Mouse (Mus musculus) hindbrain, embryonic 10.5 days (tissue): ENCODE measurements around the gene Xpo5. TPM values are rescaled to one million over a fixed set of nuclear protein-coding genes. Genes with fewer than 3 reads are reported as not detected.

Source experiments
- DNase-seq: peaks from one replicate; pipeline ENCODE4 v3.0.0-alpha.2; 2017; ENCODE audit warnings: low spot score
- H3K27ac ChIP-seq: fragments of 300-500 bp; sonication (generic); 2 replicates; pipeline ENCODE4 v1.5.1; 2016; ENCODE audit warnings: mild to moderate bottlenecking, moderate library complexity
- H3K27me3 ChIP-seq: fragments of 300-500 bp; sonication (generic); 2 replicates; pipeline ENCODE4 v1.6.1; 2016; ENCODE audit warnings: mild to moderate bottlenecking; ENCODE audit not compliant: poor library complexity, insufficient read depth, severe bottlenecking
- H3K36me3 ChIP-seq: fragments of 300-500 bp; sonication (generic); 2 replicates; pipeline ENCODE4 v1.6.1; 2016; ENCODE audit warnings: mild to moderate bottlenecking, moderate library complexity
- H3K4me1 ChIP-seq: fragments of 300-500 bp; sonication (generic); replicated peaks from 2 replicates; pipeline ENCODE4 v1.6.1; 2016; ENCODE audit warnings: mild to moderate bottlenecking
- H3K4me3 ChIP-seq: fragments of 300-500 bp; sonication (generic); 2 replicates; pipeline ENCODE4 v1.5.1; 2016; ENCODE audit warnings: mild to moderate bottlenecking, moderate library complexity
- H3K9me3 ChIP-seq: fragments of 300-500 bp; sonication (generic); 2 replicates; pipeline ENCODE4 v1.6.1; 2016; ENCODE audit warnings: mild to moderate bottlenecking, moderate library complexity
- WGBS: fragments of 180-500 bp; shearing (Covaris S2); methylation state at CpG from one replicate; pipeline ENCODE4 v1.1.7; 2016; 5-methylcytosine and 5-hydroxymethylcytosine counted together
- polyA plus RNA-seq: library from polyadenylated mRNA; unstranded; fragments of >200 nt; fragmentation: Nextera tagmentation; extraction: Ambion mirVana; gene quantifications from 2 replicates; pipeline ENCODE4 v1.2.1, GENCODE M21; 2016

Gene Xpo5
- 59.2 and 66.8 TPM in 2 replicates for polyA plus RNA-seq

- peak; percentile 93 for DNase-seq
- H3K27ac ChIP-seq = peak within 1 kb of the TSS; percentile 92
Measured at GRCm38 (mm10) chr17:46202421-46203071, at the start of gene Xpo5, which contains the start of gene Polh. TSS of gene Xpo5 (plus strand) at chr17:46202782. TSS of gene Polh (minus strand) at chr17:46202645.

GRCm38 (mm10) chr17:46152847-46153782, 49.5 kb upstream of the Xpo5 start, which contains the start of gene Mad2l1bp:
TSS of gene Mad2l1bp (minus strand) at chr17:46153553.
- Histone ChIP-seq H3K27ac (peak within 1 kb of the TSS; percentile 89), H3K4me3 (peak within 1 kb of the TSS; percentile 78), H3K27me3 (no peaks in the 10 kb centered on the region), H3K36me3 (peaks cover 24% of the 10 kb centered on the region), H3K4me1 (peaks cover 13% of the 10 kb centered on the region), H3K9me3 (no peaks in the 10 kb centered on the region)
- peak; percentile 89 for DNase-seq
- WGBS = 9% methylated on average over 33 of the region's 33 CpGs

More at GRCm38 (mm10) chr17:46202421-46203071, at the start of gene Xpo5, which contains the start of gene Polh:
- Histone ChIP-seq H3K9me3 (no peaks in the 10 kb centered on the region), H3K4me3 (peak within 1 kb of the TSS; percentile 93), H3K36me3 (peaks cover 64% of the 10 kb centered on the region), H3K4me1 (peaks cover 27% of the 10 kb centered on the region), H3K27me3 (no peaks in the 10 kb centered on the region)
- WGBS = under 1% methylated on average over 66 of the region's 66 CpGs

GRCm38 (mm10) chr17:46154336-46154735, 48.2 kb upstream of the Xpo5 start:
- Histone ChIP-seq H3K27ac (no peak overlapping the region), H3K27me3 (no peaks in the 10 kb centered on the region), H3K9me3 (no peaks in the 10 kb centered on the region), H3K4me3 (no peak overlapping the region), H3K4me1 (peaks cover 13% of the 10 kb centered on the region), H3K36me3 (peaks cover 12% of the 10 kb centered on the region)
- no peak for DNase-seq
- 90% methylated on average over 3 of the region's 3 CpGs for WGBS

GRCm38 (mm10) chr17:46156680-46157079, 45.9 kb upstream of the Xpo5 start:
- H3K4me1 ChIP-seq = peaks cover 25% of the 10 kb centered on the region
- peaks cover 2% of the 10 kb centered on the region for H3K36me3 ChIP-seq
- H3K9me3 ChIP-seq = no peaks in the 10 kb centered on the region
- H3K27me3 ChIP-seq = no peaks in the 10 kb centered on the region
- WGBS = 84% methylated on average over 5 of the region's 5 CpGs
- H3K4me3 ChIP-seq = no peak overlapping the region
- no peak for DNase-seq
- H3K27ac ChIP-seq = no peak overlapping the region

- no peaks in the 10 kb centered on the region for H3K9me3 ChIP-seq
- no peak overlapping the region for H3K27ac ChIP-seq
- DNase-seq = no peak
- no peaks in the 10 kb centered on the region for H3K27me3 ChIP-seq
- no peak overlapping the region for H3K4me3 ChIP-seq
- H3K4me1 ChIP-seq = peaks cover 30% of the 10 kb centered on the region
- H3K36me3 ChIP-seq = no peaks in the 10 kb centered on the region
- 87% methylated on average over 8 of the region's 8 CpGs for WGBS
Measured at GRCm38 (mm10) chr17:46157131-46157530, 45.5 kb upstream of the Xpo5 start.

- H3K36me3 ChIP-seq = peaks cover 17% of the 10 kb centered on the region
- peak overlapping the region; percentile 92 for H3K27ac ChIP-seq
- WGBS = 72% methylated on average over 2 of the region's 2 CpGs
Measured at GRCm38 (mm10) chr17:46159236-46159635, 43.3 kb upstream of the Xpo5 start.

GRCm38 (mm10) chr17:46160090-46160662, 42.4 kb upstream of the Xpo5 start:
- peak overlapping the region; percentile 92 for H3K27ac ChIP-seq
- peak; percentile 85 for DNase-seq
- H3K4me1 ChIP-seq = peaks cover 30% of the 10 kb centered on the region
- H3K4me3 ChIP-seq = peak overlapping the region; percentile 68
- peaks cover 26% of the 10 kb centered on the region for H3K36me3 ChIP-seq
- WGBS = under 1% methylated on average over 16 of the region's 16 CpGs
- H3K27me3 ChIP-seq = no peaks in the 10 kb centered on the region
- H3K9me3 ChIP-seq = no peaks in the 10 kb centered on the region

More at GRCm38 (mm10) chr17:46159236-46159635, 43.3 kb upstream of the Xpo5 start:
- DNase-seq = no peak
- Histone ChIP-seq H3K4me3 (peak overlapping the region; percentile 68; the same call in 1 of the 2 replicates), H3K27me3 (no peaks in the 10 kb centered on the region), H3K4me1 (peaks cover 30% of the 10 kb centered on the region), H3K9me3 (no peaks in the 10 kb centered on the region)

GRCm38 (mm10) chr17:46160686-46161085, 41.9 kb upstream of the Xpo5 start, which contains the start of gene Gtpbp2:
TSS of gene Gtpbp2 (plus strand) at chr17:46161032.
- under 1% methylated on average over 23 of the region's 23 CpGs for WGBS
- no peaks in the 10 kb centered on the region for H3K27me3 ChIP-seq
- peak within 1 kb of the TSS; percentile 92 for H3K27ac ChIP-seq

GRCm38 (mm10) chr17:46161179-46161578, 41.4 kb upstream of the Xpo5 start:
- WGBS = 1% methylated on average over 19 of the region's 19 CpGs
- H3K4me3 ChIP-seq = peak overlapping the region; percentile 68
- no peaks in the 10 kb centered on the region for H3K27me3 ChIP-seq
- H3K36me3 ChIP-seq = peaks cover 36% of the 10 kb centered on the region
- H3K9me3 ChIP-seq = no peaks in the 10 kb centered on the region
- peak overlapping the region; percentile 92 for H3K27ac ChIP-seq
- peaks cover 30% of the 10 kb centered on the region for H3K4me1 ChIP-seq
- no peak for DNase-seq

More at GRCm38 (mm10) chr17:46160686-46161085, 41.9 kb upstream of the Xpo5 start, which contains the start of gene Gtpbp2:
- Histone ChIP-seq H3K4me1 (peaks cover 30% of the 10 kb centered on the region), H3K36me3 (peaks cover 31% of the 10 kb centered on the region), H3K4me3 (peak within 1 kb of the TSS; percentile 68), H3K9me3 (no peaks in the 10 kb centered on the region)
- peak; percentile 96 for DNase-seq

GRCm38 (mm10) chr17:46161710-46162109, 40.9 kb upstream of the Xpo5 start:
- Histone ChIP-seq H3K9me3 (no peaks in the 10 kb centered on the region), H3K36me3 (peaks cover 41% of the 10 kb centered on the region), H3K27me3 (no peaks in the 10 kb centered on the region), H3K4me3 (peak overlapping the region; percentile 68), H3K4me1 (peaks cover 30% of the 10 kb centered on the region), H3K27ac (peak overlapping the region; percentile 92)
- 47% methylated on average over 9 of the region's 9 CpGs for WGBS
- no peak for DNase-seq

- Histone ChIP-seq H3K4me1 (peaks cover 30% of the 10 kb centered on the region), H3K4me3 (0 out of 2 replicates have a peak overlapping the region, but pooled peaks have one; percentile 13), H3K36me3 (peaks cover 50% of the 10 kb centered on the region), H3K9me3 (no peaks in the 10 kb centered on the region), H3K27me3 (no peaks in the 10 kb centered on the region), H3K27ac (no peak overlapping the region)
- DNase-seq = no peak
- 94% methylated on average over 7 of the region's 7 CpGs for WGBS
Measured at GRCm38 (mm10) chr17:46162551-46162950, 40.0 kb upstream of the Xpo5 start.

GRCm38 (mm10) chr17:46162951-46163421, 39.6 kb upstream of the Xpo5 start:
- H3K9me3 ChIP-seq = no peaks in the 10 kb centered on the region
- WGBS = 86% methylated on average over 9 of the region's 9 CpGs
- peaks cover 54% of the 10 kb centered on the region for H3K36me3 ChIP-seq
- DNase-seq = no peak
- 0 out of 2 replicates have a peak overlapping the region, but pooled peaks have one; percentile 9 for H3K4me3 ChIP-seq
- no peak overlapping the region for H3K27ac ChIP-seq
- H3K27me3 ChIP-seq = no peaks in the 10 kb centered on the region
- H3K4me1 ChIP-seq = peaks cover 30% of the 10 kb centered on the region
